Mouse (Mus musculus) MEL (cell line): Measurements from ENCODE around the gene Itih1.

Source experiments
- CTCF ChIP-seq, 3 experiments: IDR thresholded peaks in 2 of 3; conservative IDR thresholded peaks in 1 of 3; 2 replicates each; pipeline ENCODE4 v1.5.1; 2011 to 2012; ENCODE audit warnings: low read length in 3 of 3, low read depth in 2 of 3, mild to moderate bottlenecking in 2 of 3, improper control_type of control experiment in 1 of 3, inconsistent platforms in 1 of 3, mixed read lengths in 1 of 3, moderate library complexity in 1 of 3; ENCODE audit not compliant: control insufficient read depth in 1 of 3, insufficient read depth in 1 of 3, poor library complexity in 1 of 3, severe bottlenecking in 1 of 3
- ELF1 ChIP-seq: IDR thresholded peaks from 2 replicates; pipeline ENCODE4 v1.6.1; 2014; ENCODE audit warnings: low read depth, mild to moderate bottlenecking, inconsistent platforms, low read length, improper control_type of control experiment, moderate library complexity
- EP300 ChIP-seq, 2 experiments: IDR thresholded peaks; 2 replicates each; pipeline ENCODE4 v1.6.1; 2011; ENCODE audit warnings: improper control_type of control experiment in 2 of 2, low read length in 2 of 2, low read depth in 1 of 2, mild to moderate bottlenecking in 1 of 2
- POLR2A ChIP-seq, 2 experiments: IDR thresholded peaks; 2 replicates each; pipeline ENCODE4 v1.6.1; 2011 to 2012; ENCODE audit warnings: low read length in 2 of 2, mild to moderate bottlenecking in 2 of 2, control low read depth in 1 of 2, improper control_type of control experiment in 1 of 2, low read depth in 1 of 2, moderate library complexity in 1 of 2; ENCODE audit not compliant: control insufficient read depth in 1 of 2, insufficient read depth in 1 of 2, poor library complexity in 1 of 2
- RCOR1 ChIP-seq: IDR thresholded peaks from 2 replicates; pipeline ENCODE4 v1.6.1; 2012; ENCODE audit warnings: low read depth, mild to moderate bottlenecking, inconsistent platforms, low read length, improper control_type of control experiment
- TCF12 ChIP-seq: IDR thresholded peaks from 2 replicates; pipeline ENCODE4 v1.6.1; 2014; ENCODE audit warnings: low read depth, mild to moderate bottlenecking, inconsistent platforms, low read length, improper control_type of control experiment, moderate library complexity

DNA sequence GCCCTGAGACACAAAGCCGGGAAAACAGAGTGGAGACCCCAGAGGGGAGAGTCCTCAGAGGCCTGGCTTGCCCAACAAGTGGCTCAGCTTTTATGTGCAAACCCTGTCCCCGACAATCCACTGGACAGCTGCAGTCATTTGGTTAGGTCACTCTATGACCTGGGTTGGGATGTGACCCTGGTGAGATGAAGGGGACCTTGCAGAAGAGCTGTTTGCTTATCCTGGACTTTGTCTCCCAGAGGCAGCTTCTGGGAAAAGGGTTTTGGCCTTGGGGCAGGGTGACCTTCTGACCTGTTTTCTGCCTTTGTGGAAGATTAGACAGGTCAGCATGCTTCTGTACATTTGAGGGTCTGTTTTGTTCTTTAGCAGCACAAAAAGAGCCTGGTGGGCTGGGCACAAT, 1.7 kb upstream of the Itih1 start:
- no peak for TF ChIP-seq ELF1
- no peak for TF ChIP-seq CTCF (IDR thresholded peaks at IDR 0.05 in 2 of 3, conservative IDR thresholded peaks at IDR 0.05 in 1 of 3; ENCODE audit: control insufficient read depth in 1 of 3, insufficient read depth in 1 of 3, low read depth in 2 of 3, low read length in 3 of 3, poor library complexity in 1 of 3, severe bottlenecking in 1 of 3)
- no peak for TF ChIP-seq TCF12
- no peak for TF ChIP-seq POLR2A (IDR thresholded peaks at IDR 0.05; ENCODE audit: control insufficient read depth in 1 of 2, insufficient read depth in 1 of 2, low read depth in 1 of 2, low read length in 2 of 2, poor library complexity in 1 of 2)
- no peak for TF ChIP-seq EP300 (IDR thresholded peaks at IDR 0.05; ENCODE audit: low read depth in 1 of 2, low read length in 2 of 2)
- no peak for TF ChIP-seq RCOR1
